Mouse (Mus musculus) olfactory bulb, adult 2 months (tissue): Measurements from ENCODE around the gene Oxtr. TPM values are rescaled to one million over a fixed set of nuclear protein-coding genes. Genes with fewer than 3 reads are reported as not detected.

Experiments used
- H3K27ac ChIP-seq: fragments of 200-500 bp; 2 replicates; pipeline ENCODE4 v1.5.1; 2012; ENCODE audit warnings: low read depth, low read length; ENCODE audit not compliant: insufficient read depth
- H3K4me1 ChIP-seq: fragments of 200-500 bp; 2 replicates; pipeline ENCODE4 v1.6.1; 2012; ENCODE audit warnings: low read length; ENCODE audit not compliant: control insufficient read depth, insufficient read depth
- H3K4me3 ChIP-seq: fragments of 200-500 bp; 2 replicates; pipeline ENCODE4 v1.5.1; 2012; ENCODE audit warnings: mild to moderate bottlenecking, low read depth, low read length, moderate library complexity; ENCODE audit not compliant: insufficient read depth
- CTCF ChIP-seq: fragments of 200-500 bp; IDR thresholded peaks from 2 replicates; pipeline ENCODE4 v1.5.1; 2012; ENCODE audit warnings: low read depth, mild to moderate bottlenecking, low read length, moderate library complexity; ENCODE audit not compliant: insufficient read depth
- POLR2A ChIP-seq: fragments of 200-500 bp; IDR thresholded peaks from 2 replicates; pipeline ENCODE4 v1.6.1; 2012; ENCODE audit warnings: mild to moderate bottlenecking, low read depth, low read length, moderate library complexity; ENCODE audit not compliant: insufficient read depth
- WGBS: fragments of 180-500 bp; shearing (Covaris S2); methylation state at CpG from one replicate; pipeline ENCODE4 v1.1.7; 2018; 5-methylcytosine and 5-hydroxymethylcytosine counted together
- polyA plus RNA-seq: library from polyadenylated mRNA; stranded (reverse); fragments of >200 nt; gene quantifications from 2 replicates; pipeline ENCODE4 v1.2.4, GENCODE M21; 2012; ENCODE audit warnings: low replicate concordance; ENCODE audit not compliant: missing spikeins, insufficient read depth, insufficient read length

Gene Oxtr
- polyA plus RNA-seq, 1 experiment, result not detected

- no peak overlapping the region for H3K27ac ChIP-seq
- 68% methylated on average over 2 of the region's 2 CpGs for WGBS
- TF ChIP-seq CTCF (no peak), POLR2A (no peak)
Observed at GRCm38 (mm10) chr6:112507617-112508016, 17.9 kb upstream of the Oxtr start.

GRCm38 (mm10) chr6:112501156-112501555, 11.4 kb upstream of the Oxtr start:
- 59% methylated on average over 2 of the region's 2 CpGs for WGBS
- Histone ChIP-seq H3K27ac (no peak overlapping the region), H3K4me3 (no peak overlapping the region), H3K4me1 (no peaks in the 10 kb centered on the region)
- TF ChIP-seq POLR2A (no peak), CTCF (no peak)

More at GRCm38 (mm10) chr6:112507617-112508016, 17.9 kb upstream of the Oxtr start:
- no peak overlapping the region for H3K4me3 ChIP-seq
- peaks cover 6% of the 10 kb centered on the region for H3K4me1 ChIP-seq

GRCm38 (mm10) chr6:112499456-112499855, 9.7 kb upstream of the Oxtr start:
- Histone ChIP-seq H3K4me1 (peaks cover 2% of the 10 kb centered on the region; the same call in 1 of the 2 replicates), H3K4me3 (no peak overlapping the region), H3K27ac (no peak overlapping the region)
- 80% methylated on average over 2 of the region's 2 CpGs for WGBS
- TF ChIP-seq POLR2A (no peak), CTCF (no peak)

- no peak overlapping the region for H3K27ac ChIP-seq
- WGBS, result 94% methylated on average over 3 of the region's 3 CpGs
- peaks cover 2% of the 10 kb centered on the region; the same call in 1 of the 2 replicates for H3K4me1 ChIP-seq
- TF ChIP-seq POLR2A, result no peak
- no peak for TF ChIP-seq CTCF
- no peak overlapping the region for H3K4me3 ChIP-seq
Observed at GRCm38 (mm10) chr6:112498716-112499115, 9.0 kb upstream of the Oxtr start.

GRCm38 (mm10) chr6:112497456-112497855, 7.7 kb upstream of the Oxtr start:
- no peak for TF ChIP-seq POLR2A
- no peak for TF ChIP-seq CTCF
- Histone ChIP-seq H3K4me3 (no peak overlapping the region), H3K27ac (no peak overlapping the region), H3K4me1 (peaks cover 2% of the 10 kb centered on the region; the same call in 1 of the 2 replicates)
- 92% methylated on average over 2 of the region's 2 CpGs for WGBS

GRCm38 (mm10) chr6:112496291-112497060, 6.7 kb upstream of the Oxtr start:
- Histone ChIP-seq H3K4me1 (peaks cover 2% of the 10 kb centered on the region; the same call in 1 of the 2 replicates), H3K27ac (no peak overlapping the region), H3K4me3 (no peak overlapping the region)
- WGBS, result 78% methylated on average over 8 of the region's 8 CpGs
- no peak for TF ChIP-seq CTCF
- no peak for TF ChIP-seq POLR2A

GRCm38 (mm10) chr6:112495219-112495618, 5.5 kb upstream of the Oxtr start:
- no peak for TF ChIP-seq POLR2A
- TF ChIP-seq CTCF, result no peak
- no peak overlapping the region for H3K4me3 ChIP-seq

GRCm38 (mm10) chr6:112494620-112495081, 4.9 kb upstream of the Oxtr start:
- H3K27ac ChIP-seq, result no peak overlapping the region
- no peak for TF ChIP-seq CTCF
- no peak for TF ChIP-seq POLR2A
- 57% methylated on average over 10 of the region's 10 CpGs for WGBS

More at GRCm38 (mm10) chr6:112495219-112495618, 5.5 kb upstream of the Oxtr start:
- H3K27ac ChIP-seq, result no peak overlapping the region
- peaks cover 7% of the 10 kb centered on the region for H3K4me1 ChIP-seq
- 78% methylated on average over 4 of the region's 4 CpGs for WGBS

GRCm38 (mm10) chr6:112493371-112493770, 3.6 kb upstream of the Oxtr start:
- Histone ChIP-seq H3K27ac (no peak overlapping the region), H3K4me3 (no peak overlapping the region), H3K4me1 (peaks cover 22% of the 10 kb centered on the region)
- 93% methylated on average over 9 of the region's 9 CpGs for WGBS
- no peak for TF ChIP-seq CTCF
- TF ChIP-seq POLR2A, result no peak

More at GRCm38 (mm10) chr6:112494620-112495081, 4.9 kb upstream of the Oxtr start:
- no peak overlapping the region for H3K4me3 ChIP-seq
- H3K4me1 ChIP-seq, result peaks cover 12% of the 10 kb centered on the region
